Mouse (Mus musculus) embryo, embryonic 10 days (tissue): ENCODE measurements around the gene Olfr541.
"Not testable (repeated sequence)": the region's sequence is repeated elsewhere in the genome, so short reads cannot be mapped to it uniquely, and the experiment has no call there.

Source experiments
- DNase-seq: peaks from one replicate; pipeline ENCODE4 v3.0.0-alpha.2; 2015; ENCODE audit warnings: low spot score

The Olfr541 gene

DNA sequence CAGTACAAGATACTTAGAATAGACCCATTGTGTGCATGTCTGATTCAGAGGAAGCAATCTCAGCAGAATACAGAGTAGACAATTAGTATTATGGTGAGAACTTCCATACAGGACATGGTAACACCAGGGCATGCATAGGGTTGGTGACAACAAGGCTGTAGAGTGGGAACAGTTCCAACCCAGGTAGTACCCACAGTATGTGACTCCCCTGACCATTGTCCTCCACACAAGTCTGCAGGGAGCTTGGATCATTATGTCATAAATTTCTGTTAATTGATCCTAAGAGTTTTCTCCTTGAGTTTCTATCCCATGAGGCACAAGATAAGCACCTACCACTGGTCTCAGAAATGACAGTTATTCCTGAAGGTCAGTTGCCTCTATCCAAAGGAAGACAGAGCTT, at the start of gene Olfr541:
TSS of gene Olfr541 (plus strand) at position 301 of the 400 bp plus-strand sequence.
- DNase-seq: no peak

DNA sequence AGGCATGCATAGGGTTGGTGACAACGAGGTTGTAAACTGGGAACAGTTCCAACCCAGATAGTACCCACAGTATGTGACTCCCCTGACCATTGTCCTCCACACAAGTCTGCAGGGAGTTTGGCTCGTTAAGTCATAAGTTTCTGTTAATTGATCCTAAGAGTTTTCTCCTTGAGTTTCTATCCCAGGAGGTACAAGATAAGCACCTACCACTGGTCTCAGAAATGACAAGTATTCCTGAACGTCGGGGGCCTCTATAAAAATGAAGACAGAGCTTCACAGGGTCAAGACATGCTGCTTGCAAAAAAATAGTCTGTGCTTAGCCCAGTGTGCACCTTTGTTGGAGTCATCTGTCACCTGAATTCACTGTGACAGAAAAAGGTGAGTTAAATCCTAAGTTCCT, 37.4 kb upstream of the Olfr541 start, which contains the start of gene Olfr539:
TSS of gene Olfr539 (plus strand) at position 301 of the 400 bp plus-strand sequence.
- no peak for DNase-seq

- not testable (repeated sequence) for DNase-seq
Measured at GRCm38 (mm10) chr7:140670693-140671092, 26.4 kb upstream of the Olfr541 start.

DNA sequence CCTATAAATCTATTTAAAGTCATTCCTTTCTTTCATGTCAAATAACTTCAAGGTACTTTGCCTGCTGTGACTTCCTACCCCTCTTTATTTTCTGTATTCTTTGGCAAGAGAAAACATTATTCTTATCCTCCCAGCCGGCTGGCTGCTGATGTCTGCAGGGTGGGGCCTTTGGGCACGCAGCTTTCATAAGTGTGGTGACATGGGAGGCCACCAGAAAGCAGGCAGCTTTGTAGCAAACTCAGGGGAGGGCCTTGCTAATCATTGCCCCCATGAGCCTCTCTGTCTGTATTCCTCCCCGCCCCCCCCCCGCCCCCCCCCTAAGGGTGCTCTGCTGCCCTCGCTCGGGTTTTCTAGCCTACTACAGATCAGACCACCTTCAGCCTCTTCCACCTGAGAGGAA, 21.2 kb upstream of the Olfr541 start:
- DNase-seq: no peak

- not testable (repeated sequence) for DNase-seq
Measured at GRCm38 (mm10) chr7:140679591-140679990, 17.5 kb upstream of the Olfr541 start.

DNA sequence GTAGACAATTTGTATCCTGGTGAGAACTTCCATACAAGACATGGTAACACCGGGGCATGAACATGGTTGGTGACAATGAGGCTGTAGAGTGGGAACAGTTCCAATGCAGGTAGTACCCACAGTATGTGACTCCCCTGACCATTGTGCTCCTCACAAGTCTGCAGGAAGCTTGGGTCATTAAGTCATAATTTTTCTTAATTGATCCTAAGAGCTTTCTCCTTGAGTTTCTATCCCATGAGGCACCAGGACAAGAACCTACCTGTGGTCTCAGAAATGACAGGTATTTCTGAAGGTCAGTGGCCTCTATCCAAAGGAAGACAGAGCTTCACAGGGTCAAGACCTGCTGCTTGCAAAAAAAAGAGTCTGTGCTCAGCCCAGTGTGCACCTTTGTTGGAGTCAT, 15.4 kb upstream of the Olfr541 start, which contains the start of gene Olfr45:
TSS of gene Olfr45 (plus strand) at position 301 of the 400 bp plus-strand sequence.
- no peak for DNase-seq

GRCm38 (mm10) chr7:140706348-140706747, 9.3 kb downstream of the Olfr541 start:
- no peak for DNase-seq

- DNase-seq: no peak
Measured at GRCm38 (mm10) chr7:140707536-140708284, 10.6 kb downstream of the Olfr541 start.

- DNase-seq: no peak
Measured at GRCm38 (mm10) chr7:140717155-140718055, 20.3 kb downstream of the Olfr541 start.

DNA sequence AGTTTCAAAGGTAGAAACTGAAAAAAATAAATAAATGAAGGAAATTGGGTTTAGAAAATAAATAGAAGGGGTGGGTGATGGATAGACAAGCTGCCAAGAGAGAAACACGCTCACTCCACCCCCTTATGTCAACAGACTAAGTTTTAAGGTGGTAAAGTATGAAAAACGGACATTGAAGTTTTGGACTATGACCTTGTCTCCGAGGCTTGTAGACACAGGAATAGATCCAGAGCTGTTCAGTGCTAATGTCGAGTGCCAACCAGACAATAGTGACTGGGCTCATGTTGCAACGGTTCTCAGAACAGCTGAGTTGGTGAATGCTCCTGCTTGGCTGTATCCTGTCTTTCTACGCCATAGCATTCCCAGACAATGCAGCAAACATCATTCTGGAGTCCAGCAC, 24.0 kb downstream of the Olfr541 start:
- no peak for DNase-seq

- no peak for DNase-seq
Measured at GRCm38 (mm10) chr7:140725558-140725957, 28.5 kb downstream of the Olfr541 start.

- no peak for DNase-seq
Measured at GRCm38 (mm10) chr7:140733162-140733561, 36.1 kb downstream of the Olfr541 start.

DNA sequence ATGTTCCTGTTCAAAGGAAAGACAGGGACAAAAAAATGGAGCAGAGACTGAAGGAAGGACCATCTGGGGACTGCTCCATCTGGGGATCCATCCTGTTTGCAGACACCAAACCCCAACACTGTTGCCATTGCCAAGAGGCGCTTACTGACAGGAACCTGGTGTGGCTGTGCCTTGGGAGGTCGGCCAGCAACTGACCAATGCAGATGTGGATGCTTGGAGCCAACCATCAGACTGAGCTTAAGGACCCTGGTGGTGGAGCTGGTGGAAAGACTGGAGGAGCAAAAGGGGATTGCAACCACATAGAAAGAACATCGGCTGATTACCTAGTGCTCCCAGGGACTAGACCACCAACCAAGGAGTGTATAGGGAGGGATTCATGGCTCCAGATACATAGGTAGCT, 50.3 kb downstream of the Olfr541 start:
- no peak for DNase-seq

DNA sequence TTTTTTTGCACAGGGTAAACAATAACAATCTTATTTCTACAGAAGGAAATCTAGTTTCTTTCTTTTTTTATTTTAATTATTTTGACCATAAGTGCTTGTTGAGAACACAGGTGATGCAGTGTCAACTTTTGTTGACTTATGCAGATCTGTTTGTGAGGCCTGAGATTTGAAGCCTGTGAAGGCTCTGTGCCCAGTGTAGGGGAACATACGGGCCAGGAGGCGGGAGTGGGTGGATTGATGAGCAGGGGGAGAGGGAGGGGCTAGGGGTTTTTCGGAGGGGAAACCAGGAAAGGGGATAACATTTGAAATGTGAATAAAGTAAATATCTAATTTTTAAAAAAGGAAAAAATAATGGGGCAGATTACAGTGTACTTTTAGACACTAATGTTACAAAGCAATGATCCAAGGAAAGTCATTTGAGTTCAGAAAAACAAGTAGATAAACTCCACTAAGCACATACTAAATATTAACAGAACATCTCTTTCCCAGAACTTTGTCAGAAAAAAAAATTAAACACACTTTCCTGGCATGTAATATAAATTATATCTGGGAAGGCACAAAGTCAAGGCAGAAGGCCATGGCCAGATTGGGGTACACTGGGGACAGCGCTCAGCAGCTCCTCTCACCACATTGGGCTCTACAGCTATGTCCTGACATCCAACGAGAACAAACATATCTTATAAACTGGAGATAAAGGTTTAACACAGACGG, 51.2 kb downstream of the Olfr541 start:
- no peak for DNase-seq

DNA sequence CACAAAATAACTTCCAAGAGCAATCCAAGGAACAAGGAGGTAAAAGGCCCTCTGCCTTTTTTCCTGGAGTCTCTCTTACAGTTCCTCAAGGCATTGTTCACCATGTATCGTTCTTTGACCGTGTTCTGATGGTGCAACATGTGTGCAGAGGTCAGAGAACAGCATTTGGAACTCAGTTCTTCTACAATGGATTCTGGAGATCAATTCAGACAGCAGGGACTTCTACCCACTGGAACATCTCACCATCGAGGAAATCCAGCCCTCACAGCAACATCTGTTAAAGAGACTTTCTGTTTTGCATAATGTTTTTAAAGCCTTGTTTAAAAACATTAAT, 51.7 kb downstream of the Olfr541 start:
- no peak for DNase-seq

- no peak for DNase-seq
Measured at GRCm38 (mm10) chr7:140754556-140754955, 57.5 kb downstream of the Olfr541 start.
